Mouse (Mus musculus) inflammation-experienced regulatory T-cells, adult 6 months (primary cell): ENCODE measurements around the gene Thrap3. TPM values are rescaled to one million over a fixed set of nuclear protein-coding genes. Genes with fewer than 3 reads are reported as not detected.
"Not testable (repeated sequence)": the region's sequence is repeated elsewhere in the genome, so short reads cannot be mapped to it uniquely, and the experiment has no call there.

Experiments used
- ATAC-seq: one replicate; pipeline ENCODE4 v1.8.0; 2017
- polyA plus RNA-seq, 3 experiments: library from polyadenylated mRNA; unstranded; fragments of 100-300 nt; shearing (Covaris generic); gene quantifications; one replicate each; pipeline ENCODE4 v1.2.1; 2017

Gene Thrap3
- polyA plus RNA-seq = 100 to 1,000 TPM; 198 to 359 (median 205) TPM

DNA sequence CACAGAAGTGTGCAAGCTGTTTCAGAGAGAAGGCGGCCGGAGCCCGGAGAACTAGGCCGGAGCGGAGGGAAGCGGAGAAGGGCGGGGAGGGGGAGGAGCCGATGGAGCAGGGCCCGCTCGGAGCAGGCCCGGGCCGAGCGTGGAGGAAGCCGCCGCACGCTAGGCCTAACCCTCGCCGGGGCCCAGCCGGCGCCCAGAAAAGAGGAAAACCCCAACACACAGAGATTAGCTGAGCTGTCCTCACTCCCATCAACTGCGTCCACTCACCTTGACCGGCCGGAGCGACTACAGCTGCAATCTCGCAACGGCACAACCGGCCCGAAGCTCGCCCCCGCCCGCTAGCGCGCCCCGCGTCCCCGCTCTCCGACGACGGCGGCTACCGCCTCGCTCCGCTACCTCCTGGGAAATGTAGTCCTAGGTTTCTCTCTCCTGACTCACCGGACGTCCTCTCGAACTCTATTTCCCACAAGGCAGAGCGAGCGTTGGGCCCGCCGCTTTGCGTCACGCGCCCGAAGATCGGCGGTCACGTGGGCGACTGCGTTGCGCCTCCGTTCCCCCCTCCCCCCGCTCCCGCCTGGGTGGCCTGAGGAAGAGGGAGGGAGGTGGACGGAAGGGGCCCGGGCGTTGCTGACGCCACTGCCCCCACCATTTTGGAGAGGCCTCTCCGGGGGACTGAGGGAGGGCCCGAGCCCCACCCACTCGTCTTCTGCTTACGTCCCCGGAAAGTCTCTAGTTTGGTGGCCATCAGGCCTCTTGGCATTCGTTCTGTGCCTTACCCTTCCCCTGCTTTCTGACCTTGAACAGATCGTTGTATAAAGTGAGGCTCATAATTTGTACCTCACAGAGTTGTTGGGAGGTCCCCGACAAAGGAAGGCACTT, at the start of gene Thrap3:
Gene Thrap3, minus strand, starts transcription at position 458 of the 879 bp plus-strand sequence.
- peak; percentile 88 for ATAC-seq

DNA sequence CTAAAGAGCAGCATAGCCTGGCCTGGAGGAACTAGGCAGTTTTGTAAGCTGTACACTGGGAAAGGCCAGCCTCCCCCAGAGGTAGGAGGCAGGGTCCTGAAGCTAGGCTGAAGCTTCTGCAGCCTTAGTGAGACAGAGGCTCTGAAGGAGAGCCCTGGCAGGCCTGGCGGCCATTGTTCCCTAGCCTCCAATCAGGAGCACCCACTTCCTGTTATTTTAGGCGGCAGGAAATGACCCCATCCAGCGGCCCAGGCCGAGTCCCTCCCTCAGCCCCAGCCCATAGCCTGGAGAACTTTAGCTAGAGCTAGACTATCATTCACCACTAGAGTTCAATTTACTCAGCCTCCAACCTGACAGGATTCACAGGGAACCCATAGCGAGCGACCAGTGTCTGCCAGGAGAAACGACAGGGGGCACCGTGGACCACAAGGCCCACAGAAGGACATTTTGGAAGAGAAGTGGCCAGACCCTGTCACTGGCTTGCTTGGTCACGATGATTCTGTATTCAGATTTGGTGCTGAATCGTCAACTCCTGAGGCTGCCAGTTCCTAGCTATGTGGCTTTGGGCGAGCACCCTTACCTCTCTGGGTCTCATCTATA, 49.2 kb upstream of the Thrap3 start:
- ATAC-seq = no peak

DNA sequence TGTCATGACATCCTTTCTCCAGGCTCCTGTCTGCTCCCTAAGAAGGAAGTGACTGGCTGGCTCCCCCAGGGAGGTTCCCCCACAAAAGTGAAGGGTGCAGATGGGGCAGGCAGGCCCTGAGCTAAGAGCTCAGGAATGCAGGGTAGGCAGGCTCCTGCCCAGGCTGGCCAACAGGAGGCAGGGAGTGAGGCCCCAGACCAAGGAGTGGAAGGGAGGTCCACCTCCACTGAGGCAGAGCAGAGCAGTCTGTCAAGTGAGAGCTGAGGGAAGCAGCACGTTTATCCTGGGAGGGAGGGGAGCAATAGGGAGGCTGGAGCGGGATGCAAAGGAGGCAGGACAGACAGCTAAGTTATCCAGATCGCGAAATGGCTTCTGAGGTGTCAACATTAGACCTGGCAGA, 48.1 kb upstream of the Thrap3 start:
- no peak for ATAC-seq

DNA sequence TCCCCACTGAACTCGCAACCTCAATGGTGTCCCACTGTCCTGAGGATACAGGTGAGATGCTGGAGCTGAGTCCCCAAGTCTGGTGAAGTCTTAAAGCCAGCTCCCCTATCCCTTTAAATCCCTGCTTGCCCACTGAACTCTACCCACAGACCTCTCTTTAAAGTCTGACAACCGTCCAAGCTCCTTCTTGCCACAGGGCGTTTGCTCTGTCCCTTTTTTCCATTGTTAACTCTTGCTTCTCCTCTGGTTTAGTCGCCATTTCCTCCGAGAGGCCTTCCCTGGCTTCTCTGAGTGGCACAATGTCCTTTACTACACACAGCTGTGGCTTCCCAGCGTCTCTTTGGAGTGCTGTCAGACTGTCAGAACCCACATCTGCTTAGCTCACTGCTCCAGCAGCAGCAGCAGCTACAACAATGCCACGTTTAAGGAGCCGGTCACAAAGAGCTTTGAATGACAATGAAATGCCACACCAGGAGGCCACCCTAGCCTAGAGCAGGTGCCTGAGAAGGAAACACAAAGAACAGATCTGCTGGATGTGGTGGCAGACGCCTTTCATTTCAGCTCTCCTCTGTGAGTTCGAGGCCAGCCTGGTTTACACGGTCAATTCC, 45.8 kb upstream of the Thrap3 start:
- ATAC-seq = no peak

- ATAC-seq = no peak
These were observed 43.8 kb upstream of the Thrap3 start for GRCm38 (mm10) chr4:126246202-126246889.

- no peak for ATAC-seq
These were observed 40.0 kb upstream of the Thrap3 start for GRCm38 (mm10) chr4:126242510-126242909.

GRCm38 (mm10) chr4:126241956-126242355, 39.4 kb upstream of the Thrap3 start:
- ATAC-seq = no peak

- no peak for ATAC-seq
These were observed 37.4 kb upstream of the Thrap3 start for GRCm38 (mm10) chr4:126239862-126240475.

- no peak for ATAC-seq
These were observed 35.2 kb upstream of the Thrap3 start for GRCm38 (mm10) chr4:126237721-126238242.

DNA sequence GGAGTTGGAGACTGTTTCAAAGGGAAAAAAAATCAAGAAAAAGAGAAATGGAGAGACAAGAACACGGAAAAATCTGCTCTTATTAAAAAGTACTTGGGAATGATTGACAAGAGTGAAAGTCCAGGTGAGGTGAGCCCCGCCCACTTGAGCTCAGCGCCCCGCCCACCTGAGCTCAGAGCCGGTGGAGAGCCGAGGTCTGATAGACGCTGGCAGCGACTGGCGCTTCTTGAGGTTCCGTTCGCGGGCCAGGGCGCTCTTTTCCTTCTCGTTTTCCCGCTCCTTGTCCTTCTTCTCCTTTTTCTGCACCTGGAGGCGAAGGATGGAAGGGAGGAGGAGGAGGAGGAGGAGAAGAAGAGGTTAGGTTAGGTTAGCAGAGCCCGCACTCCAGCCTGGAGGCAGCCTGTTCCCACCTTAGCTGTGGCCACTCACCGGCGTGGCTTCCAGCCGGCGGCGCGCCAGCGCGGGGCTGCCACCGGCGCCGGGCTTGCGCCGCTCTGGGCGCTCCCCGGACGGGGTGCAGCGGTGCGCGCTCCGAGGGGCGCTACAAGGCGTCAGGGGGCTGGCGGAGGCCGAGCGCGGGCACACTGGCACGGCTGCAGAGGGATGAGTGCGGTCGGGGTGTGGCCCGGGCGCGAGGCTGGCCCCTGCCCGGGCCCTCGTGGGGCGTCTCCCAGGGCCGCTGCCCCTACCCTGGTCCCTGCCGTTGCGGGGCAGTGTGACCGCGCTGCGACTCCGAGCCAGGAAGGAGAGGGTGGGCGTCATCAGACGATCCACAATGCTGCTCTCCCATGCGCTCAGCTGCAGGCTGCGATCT, 34.1 kb upstream of the Thrap3 start:
- no peak for ATAC-seq

DNA sequence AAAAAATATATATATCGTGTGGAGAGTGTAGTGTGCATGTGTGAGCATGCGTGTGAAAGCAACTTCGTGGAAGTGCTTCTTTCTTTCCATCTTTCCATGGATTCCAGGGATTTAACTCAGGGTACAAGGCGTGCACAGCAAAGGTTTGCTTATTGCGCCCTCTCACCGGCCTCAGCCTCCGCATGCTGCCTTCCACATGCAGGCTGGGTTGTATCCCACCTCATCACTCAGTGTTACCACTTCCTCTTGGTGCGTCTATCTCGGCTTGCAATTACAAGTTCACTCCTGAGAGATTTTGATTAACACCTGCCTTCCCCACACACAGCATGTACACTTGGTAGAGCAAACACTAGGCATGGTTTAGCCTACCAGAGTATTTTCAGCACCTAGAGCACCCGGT, 32.6 kb upstream of the Thrap3 start:
- ATAC-seq = no peak

DNA sequence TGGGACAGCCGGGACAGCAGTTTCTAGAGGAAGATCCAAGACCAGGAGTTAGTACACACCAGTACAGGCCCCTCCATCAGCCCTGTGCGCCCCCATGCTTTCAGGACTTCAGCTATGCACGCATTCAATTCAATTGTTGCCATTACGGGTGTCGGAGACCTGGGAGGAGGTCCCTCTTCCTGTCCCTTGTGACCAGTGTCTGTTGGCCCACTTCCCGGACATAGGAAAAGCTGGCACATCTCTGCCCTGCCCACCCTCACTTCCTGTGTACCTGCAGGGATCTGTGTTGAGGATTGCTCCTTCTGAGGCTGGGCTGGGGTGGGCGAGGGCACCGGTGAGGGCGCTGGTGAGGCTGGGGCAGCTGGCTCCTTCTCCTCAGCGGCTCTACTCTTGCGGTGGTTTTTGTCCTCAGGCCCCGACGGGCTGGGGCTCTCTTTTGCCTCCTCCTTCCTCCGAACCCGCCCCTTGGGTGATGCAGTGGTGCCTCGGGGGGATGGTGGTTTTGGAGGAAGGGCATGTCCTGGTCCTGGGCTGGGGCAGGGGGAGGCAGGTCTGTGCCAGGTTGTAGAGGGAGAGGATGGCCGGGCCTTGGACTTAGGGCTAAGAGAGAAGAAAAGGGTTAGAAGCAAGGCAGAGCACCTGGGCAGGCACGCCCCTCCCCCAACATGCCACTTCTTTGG, 32.1 kb upstream of the Thrap3 start:
- no peak for ATAC-seq

- ATAC-seq = no peak
These were observed 31.2 kb upstream of the Thrap3 start for GRCm38 (mm10) chr4:126233676-126234308.

DNA sequence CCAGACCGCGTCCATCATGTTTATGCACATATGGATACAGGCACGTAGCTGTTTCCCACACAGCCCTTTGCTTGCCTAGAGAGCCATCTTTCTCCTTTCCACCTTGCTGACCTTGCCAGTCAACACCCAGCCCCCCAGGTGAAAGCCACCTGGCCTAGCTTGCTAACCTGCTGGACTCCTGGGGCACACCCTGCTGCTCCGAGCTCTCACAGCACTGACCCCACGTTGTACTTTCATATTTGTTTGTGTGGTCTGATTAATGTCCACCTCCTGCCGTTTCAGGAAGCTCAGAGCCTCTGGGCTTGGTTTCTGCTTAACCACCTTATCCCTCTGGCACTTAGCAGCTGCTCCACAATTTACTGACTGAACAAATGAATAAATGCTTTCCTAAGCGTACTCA, 27.3 kb upstream of the Thrap3 start:
- ATAC-seq = no peak

- ATAC-seq = no peak
These were observed 25.6 kb upstream of the Thrap3 start for GRCm38 (mm10) chr4:126228144-126228543.

DNA sequence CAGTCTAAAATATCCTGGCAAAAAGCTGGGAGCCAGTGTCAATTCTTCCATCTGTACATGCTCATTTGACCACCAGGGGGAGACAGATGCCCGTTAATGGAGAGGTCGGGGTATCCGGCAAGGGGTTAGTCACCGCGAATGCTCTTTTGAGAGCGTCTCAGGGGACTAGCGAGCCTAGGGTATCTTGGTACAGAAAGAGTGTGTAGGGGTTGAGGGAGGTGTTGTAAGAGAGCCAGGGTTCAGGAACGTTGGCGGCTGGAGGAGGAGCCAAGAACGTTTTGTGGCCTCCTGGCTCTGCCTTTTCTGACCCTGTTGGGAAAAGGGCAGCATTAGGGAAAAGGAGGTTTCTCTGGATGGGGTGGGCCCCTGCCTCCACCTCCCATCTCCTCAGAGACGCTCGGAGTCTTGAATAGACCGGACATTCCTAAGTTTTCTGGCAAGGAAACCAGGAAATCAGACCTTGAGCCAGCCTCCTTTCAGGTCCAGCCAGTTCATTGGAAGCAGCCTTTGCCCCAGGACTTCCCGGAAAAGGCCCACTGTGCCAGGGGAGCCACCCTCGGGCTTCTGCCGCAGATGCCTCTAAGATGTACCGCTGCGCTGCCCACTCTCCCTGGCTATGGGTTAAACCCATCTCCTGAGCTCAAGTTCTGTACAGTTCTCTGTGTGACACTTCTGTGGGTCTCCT, 24.7 kb upstream of the Thrap3 start:
- ATAC-seq = peak; percentile 89

GRCm38 (mm10) chr4:126226640-126227039, 24.1 kb upstream of the Thrap3 start:
- ATAC-seq = no peak

DNA sequence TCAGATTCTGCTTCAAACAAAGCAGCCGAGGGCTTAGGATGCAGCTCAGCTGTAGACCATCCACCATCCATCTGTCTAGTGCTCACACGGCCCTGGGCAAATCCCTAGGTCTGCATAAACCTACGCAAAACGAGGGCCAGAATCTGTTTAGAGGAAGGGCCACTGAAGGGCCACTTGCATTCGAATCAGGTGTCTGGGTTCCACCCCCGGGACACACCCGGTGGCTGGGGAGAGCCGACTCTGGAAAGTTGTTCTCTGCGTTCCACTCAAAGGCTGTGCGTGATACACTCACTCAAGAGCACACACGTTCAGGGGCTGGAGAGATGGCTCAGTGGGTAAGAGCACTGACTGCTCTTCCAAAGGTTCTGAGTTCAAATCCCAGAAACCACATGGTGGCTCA, 20.1 kb upstream of the Thrap3 start:
- no peak for ATAC-seq

GRCm38 (mm10) chr4:126220045-126220444, 17.5 kb upstream of the Thrap3 start:
- ATAC-seq = no peak

GRCm38 (mm10) chr4:126219540-126219939, 17.0 kb upstream of the Thrap3 start:
- ATAC-seq = not testable (repeated sequence)
